Mouse (Mus musculus) hindbrain, postnatal 0 days (tissue): ENCODE results near the gene Gm1123. TPM values are rescaled to one million over a fixed set of nuclear protein-coding genes. Genes with fewer than 3 reads are reported as not detected.

Source experiments
- ATAC-seq: fragments of 200-750 bp; cut with Nextera tagmentation; 2 replicates; pipeline ENCODE4 v1.8.0; 2017; ENCODE audit warnings: mild to moderate bottlenecking, moderate TSS enrichment, moderate library complexity
- DNase-seq: peaks from one replicate; pipeline ENCODE4 v3.0.0-alpha.2; 2015; ENCODE audit warnings: low spot score
- H3K27ac ChIP-seq: fragments of 300-500 bp; sonication (generic); 2 replicates; pipeline ENCODE4 v1.5.1; 2014; ENCODE audit warnings: mild to moderate bottlenecking
- H3K27me3 ChIP-seq: fragments of 300-500 bp; sonication (generic); 2 replicates; pipeline ENCODE4 v1.6.1; 2014; ENCODE audit warnings: low read length, mixed read lengths; ENCODE audit not compliant: insufficient read depth
- H3K36me3 ChIP-seq: fragments of 300-500 bp; sonication (generic); 2 replicates; pipeline ENCODE4 v1.6.1; 2014; ENCODE audit warnings: low read length, mixed read lengths; ENCODE audit not compliant: insufficient read depth
- H3K4me1 ChIP-seq: fragments of 300-500 bp; sonication (generic); 2 replicates; pipeline ENCODE4 v1.6.1; 2014; ENCODE audit warnings: antibody characterized with exemption, low read length, mixed read lengths; ENCODE audit not compliant: insufficient read depth
- H3K4me2 ChIP-seq: fragments of 300-500 bp; sonication (generic); 2 replicates; pipeline ENCODE4 v1.6.1; 2014; ENCODE audit warnings: low read depth, mild to moderate bottlenecking, low read length, moderate library complexity, mixed read lengths
- H3K4me3 ChIP-seq: fragments of 300-500 bp; sonication (generic); 2 replicates; pipeline ENCODE4 v1.5.1; 2014; ENCODE audit warnings: low read length
- H3K9ac ChIP-seq: fragments of 300-500 bp; sonication (generic); replicated peaks from 2 replicates; pipeline ENCODE4 v1.6.1; 2014; ENCODE audit warnings: mild to moderate bottlenecking, low read length, moderate library complexity, mixed read lengths
- H3K9me3 ChIP-seq: fragments of 300-500 bp; sonication (generic); 2 replicates; pipeline ENCODE4 v1.6.1; 2016; ENCODE audit warnings: low read length, mixed read lengths
- CTCF ChIP-seq: IDR thresholded peaks from 2 replicates; pipeline ENCODE4 v1.5.1; 2016; ENCODE audit warnings: antibody characterized with exemption, control low read depth, low read depth
- WGBS: fragments of 180-500 bp; shearing (Covaris S2); extraction: QIAGEN DNeasy Blood & Tissue Kit; methylation state at CpG from one replicate; pipeline ENCODE4 v1.1.7; 2014; 5-methylcytosine and 5-hydroxymethylcytosine counted together
- polyA plus RNA-seq: library from polyadenylated mRNA; unstranded; fragments of >200 nt; fragmentation: Nextera tagmentation; extraction: Ambion mirVana; gene quantifications from 2 replicates; pipeline ENCODE4 v1.2.1, GENCODE M21; 2015
- total RNA-seq: library from RNA; depleted of rRNA; stranded (reverse); fragments of >200 nt; gene quantifications from 2 replicates; pipeline ENCODE4 v1.2.3, GENCODE M21; 2014

Gene Gm1123
- total and polyA plus RNA-seq, 2 experiments from 2014 or later, result 0.09 TPM; not detected in 1

DNA sequence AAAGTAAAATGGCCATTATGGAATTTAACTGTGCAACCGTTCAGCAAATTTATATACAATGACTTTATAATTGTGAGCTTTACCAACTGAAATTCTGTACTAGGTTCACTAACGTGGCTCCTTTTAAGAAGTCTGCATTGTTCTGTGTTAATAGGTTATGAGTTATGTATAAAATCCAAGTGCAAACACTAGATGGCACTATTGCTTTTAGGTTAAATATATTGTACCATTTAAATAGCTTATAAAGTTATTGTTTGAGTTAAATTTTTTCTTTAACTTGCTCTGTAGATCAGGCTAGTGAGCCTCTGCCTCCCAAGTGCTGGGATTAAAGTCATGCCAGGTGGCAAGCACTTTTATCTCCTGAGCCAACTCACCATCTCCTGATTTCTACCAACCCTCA lies 28.7 kb upstream of the Gm1123 start:
- ATAC-seq (no peak), DNase-seq (peak; percentile 87)
- H3K9ac ChIP-seq, result no peak overlapping the region
- H3K9me3 ChIP-seq, result no peaks in the 10 kb centered on the region
- H3K4me2 ChIP-seq, result no peak overlapping the region
- no peaks in the 10 kb centered on the region for H3K27me3 ChIP-seq
- peaks cover 23% of the 10 kb centered on the region; the same call in 1 of the 2 replicates for H3K36me3 ChIP-seq
- peak; percentile 57 for TF ChIP-seq CTCF
- no peak overlapping the region for H3K27ac ChIP-seq
- H3K4me3 ChIP-seq, result no peak overlapping the region
- H3K4me1 ChIP-seq, result no peaks in the 10 kb centered on the region
- 44% methylated on average over 2 of the region's 2 CpGs for WGBS

GRCm38 (mm10) chr9:99062544-99062943 lies 27.0 kb upstream of the Gm1123 start:
- ATAC-seq, result peak; percentile 88
- no peak overlapping the region for H3K27ac ChIP-seq

GRCm38 (mm10) chr9:99057751-99058150 lies 22.2 kb upstream of the Gm1123 start:
- no peak for DNase-seq
- no peak overlapping the region for H3K4me2 ChIP-seq
- no peak for TF ChIP-seq CTCF
- 70% methylated on average over 3 of the region's 3 CpGs for WGBS
- H3K27ac ChIP-seq, result no peak overlapping the region
- no peaks in the 10 kb centered on the region for H3K27me3 ChIP-seq
- ATAC-seq, result no peak
- no peaks in the 10 kb centered on the region for H3K4me1 ChIP-seq
- peaks cover 17% of the 10 kb centered on the region; the same call in 1 of the 2 replicates for H3K36me3 ChIP-seq
- H3K4me3 ChIP-seq, result no peak overlapping the region
- H3K9me3 ChIP-seq, result no peaks in the 10 kb centered on the region
- no peak overlapping the region for H3K9ac ChIP-seq

More at GRCm38 (mm10) chr9:99062544-99062943, 27.0 kb upstream of the Gm1123 start:
- peak; percentile 85 for DNase-seq
- Histone ChIP-seq H3K36me3 (peaks cover 30% of the 10 kb centered on the region; the same call in 1 of the 2 replicates), H3K4me2 (no peak overlapping the region), H3K4me3 (no peak overlapping the region), H3K27me3 (no peaks in the 10 kb centered on the region), H3K4me1 (no peaks in the 10 kb centered on the region), H3K9ac (no peak overlapping the region), H3K9me3 (no peaks in the 10 kb centered on the region)
- WGBS, result 34% methylated on average over 7 of the region's 7 CpGs
- TF ChIP-seq CTCF, result peak; percentile 97

DNA sequence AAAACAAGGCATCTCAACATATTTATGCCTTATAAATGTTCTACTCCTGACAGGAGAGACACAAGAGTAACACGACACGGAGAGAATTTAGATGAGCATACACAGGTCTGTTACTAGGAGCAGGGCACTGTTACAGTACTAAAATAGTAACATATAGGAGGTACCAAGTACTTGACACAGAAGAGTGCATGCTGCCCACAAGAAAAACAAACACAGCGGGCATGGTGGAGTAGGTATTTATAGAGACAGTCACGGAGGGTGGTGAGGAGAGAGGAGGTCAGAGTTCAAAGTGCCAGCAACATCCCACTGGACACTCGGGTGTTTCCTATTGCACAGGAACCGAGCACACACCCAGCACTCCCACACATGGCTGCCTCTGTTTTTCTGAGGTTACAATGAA lies 14.2 kb upstream of the Gm1123 start:
- no peak overlapping the region for H3K4me3 ChIP-seq
- H3K36me3 ChIP-seq, result no peaks in the 10 kb centered on the region; the same call in 1 of the 2 replicates
- H3K27me3 ChIP-seq, result no peaks in the 10 kb centered on the region
- 74% methylated on average over 6 of the region's 6 CpGs for WGBS
- H3K4me2 ChIP-seq, result no peak overlapping the region
- TF ChIP-seq CTCF, result no peak
- no peak overlapping the region for H3K27ac ChIP-seq
- DNase-seq (no peak), ATAC-seq (no peak)
- no peaks in the 10 kb centered on the region for H3K4me1 ChIP-seq
- H3K9ac ChIP-seq, result no peak overlapping the region
- H3K9me3 ChIP-seq, result no peaks in the 10 kb centered on the region

GRCm38 (mm10) chr9:99048724-99049250 lies 13.3 kb upstream of the Gm1123 start:
- WGBS, result 65% methylated on average over 1 of the region's 1 CpGs
- H3K9ac ChIP-seq, result no peak overlapping the region
- no peak overlapping the region for H3K27ac ChIP-seq
- H3K36me3 ChIP-seq, result no peaks in the 10 kb centered on the region; the same call in 1 of the 2 replicates
- no peaks in the 10 kb centered on the region for H3K4me1 ChIP-seq
- no peak overlapping the region for H3K4me3 ChIP-seq
- no peaks in the 10 kb centered on the region for H3K9me3 ChIP-seq
- TF ChIP-seq CTCF, result no peak
- no peak for ATAC-seq
- H3K27me3 ChIP-seq, result no peaks in the 10 kb centered on the region
- peak; percentile 62 for DNase-seq
- H3K4me2 ChIP-seq, result no peak overlapping the region

- no peak; the same call in 1 of the 2 replicates for ATAC-seq
- no peak overlapping the region for H3K4me2 ChIP-seq
- H3K4me1 ChIP-seq, result no peaks in the 10 kb centered on the region
- DNase-seq, result peak; percentile 36
- H3K9ac ChIP-seq, result no peak overlapping the region
- no peak overlapping the region for H3K27ac ChIP-seq
- peaks cover 4% of the 10 kb centered on the region; the same call in 1 of the 2 replicates for H3K36me3 ChIP-seq
- H3K4me3 ChIP-seq, result no peak overlapping the region
- H3K9me3 ChIP-seq, result no peaks in the 10 kb centered on the region
- no peaks in the 10 kb centered on the region for H3K27me3 ChIP-seq
- TF ChIP-seq CTCF, result no peak
- WGBS, result 69% methylated on average over 8 of the region's 8 CpGs
Measured at GRCm38 (mm10) chr9:99044761-99045160, 9.2 kb upstream of the Gm1123 start.

DNA sequence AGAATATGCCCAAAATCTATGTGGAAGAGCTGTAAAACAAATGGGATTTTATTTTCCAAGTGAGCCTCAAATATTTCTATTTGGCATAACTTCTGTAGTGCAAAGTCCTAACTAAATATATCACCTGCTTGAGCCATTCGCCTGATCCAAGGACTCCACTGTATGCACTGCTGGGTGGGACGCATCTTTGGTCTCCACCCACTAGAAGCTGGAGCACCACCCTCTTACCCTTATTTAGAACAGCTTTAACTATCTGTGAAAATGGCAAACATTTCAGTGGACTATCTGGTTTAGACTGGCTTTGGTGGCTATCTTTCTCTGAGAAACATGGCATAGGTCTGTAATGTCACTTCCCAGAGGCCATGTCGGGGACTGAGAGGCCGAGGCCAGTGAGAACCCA lies 7.1 kb upstream of the Gm1123 start:
- Histone ChIP-seq H3K36me3 (peaks cover 10% of the 10 kb centered on the region; the same call in 1 of the 2 replicates), H3K4me3 (no peak overlapping the region), H3K27ac (no peak overlapping the region), H3K27me3 (no peaks in the 10 kb centered on the region), H3K4me1 (no peaks in the 10 kb centered on the region), H3K9ac (no peak overlapping the region), H3K4me2 (no peak overlapping the region), H3K9me3 (no peaks in the 10 kb centered on the region)
- ATAC-seq (no peak), DNase-seq (no peak)
- no peak for TF ChIP-seq CTCF
- 85% methylated on average over 4 of the region's 4 CpGs for WGBS
